Mouse (Mus musculus): ENCODE measurements around the gene Slc26a3.
A peak's percentile ranks its signal among the peaks of the same experiment; 100 is the strongest.

GRCm38 (mm10) chr12:31507718-31508364 is 117.2 kb downstream of the Slc26a3 start:
- peak; percentile 39 to 79 (median 46) for TF ChIP-seq CTCF (IDR thresholded peaks at IDR 0.05 in 2 of 3, conservative IDR thresholded peaks at IDR 0.05 in 1 of 3; ENCODE audit: control insufficient read depth in 1 of 3, insufficient read depth in 1 of 3, low read depth in 2 of 3, low read length in 3 of 3, poor library complexity in 1 of 3, severe bottlenecking in 1 of 3)
- no peak for TF ChIP-seq ZNF384 (IDR thresholded peaks at IDR 0.05; ENCODE audit: low read depth, low read length)
- no peak for TF ChIP-seq MAX (IDR thresholded peaks at IDR 0.05; ENCODE audit: low read length)
- peak; percentile 93 for TF ChIP-seq ZC3H11A (IDR thresholded peaks at IDR 0.05; ENCODE audit: low read depth, low read length)
- no peak for TF ChIP-seq MAFK (IDR thresholded peaks at IDR 0.05; ENCODE audit: borderline replicate concordance, low read depth, low read length)
- no peak for TF ChIP-seq POLR2A (IDR thresholded peaks at IDR 0.05; ENCODE audit: control insufficient read depth in 1 of 2, insufficient read depth in 1 of 2, low read depth in 1 of 2, low read length in 2 of 2, poor library complexity in 1 of 2)
- no peak for TF ChIP-seq POLR2AphosphoS2 (IDR thresholded peaks at IDR 0.05; ENCODE audit: low read length)
- no peak for TF ChIP-seq GATA1 (IDR thresholded peaks at IDR 0.05; ENCODE audit: low read depth, low read length)
- no peak for TF ChIP-seq MEF2A (IDR thresholded peaks at IDR 0.05; ENCODE audit: extremely low read depth, insufficient replicate concordance, low read depth, low read length, poor library complexity, severe bottlenecking)
- TF ChIP-seq E2F4 (IDR thresholded peaks at IDR 0.05; ENCODE audit: borderline replicate concordance, low read depth, low read length) = no peak
- TF ChIP-seq SIN3A (IDR thresholded peaks at IDR 0.05; ENCODE audit: low read length) = 0 out of 2 replicates have a peak, but pooled peaks have one; percentile 35
- TF ChIP-seq TAL1 (IDR thresholded peaks at IDR 0.05; ENCODE audit: low read length) = no peak
